Mouse (Mus musculus): ENCODE measurements around the gene Emp3.
A peak's percentile ranks its signal among the peaks of the same experiment; 100 is the strongest.
"Not testable (repeated sequence)": the region's sequence is repeated elsewhere in the genome, so short reads cannot be mapped to it uniquely, and the experiment has no call there.

The Emp3 gene

DNA sequence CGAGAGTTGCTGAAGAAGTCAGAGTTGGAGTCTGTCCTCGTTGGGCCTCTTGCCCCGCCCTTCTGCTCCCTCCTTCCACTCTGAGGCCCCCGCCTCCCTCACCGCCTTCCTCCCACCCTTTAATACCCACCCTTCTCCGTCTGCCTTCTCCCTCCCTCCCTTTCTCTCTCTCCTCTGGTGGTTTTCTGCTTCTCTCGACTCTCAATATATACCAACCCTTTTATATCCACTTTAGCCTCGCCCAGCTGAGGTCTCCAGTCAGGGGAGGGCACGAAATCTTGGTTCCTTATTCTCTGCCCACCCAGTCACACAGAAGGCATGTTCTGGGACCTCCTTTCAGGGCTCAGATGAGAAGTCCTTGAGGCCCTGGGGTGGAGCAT is at the start of gene Emp3:
TSS of gene Emp3 (minus strand) at position 163 of the 380 bp plus-strand sequence.
- peak; percentile 80 for DNase-seq

DNA sequence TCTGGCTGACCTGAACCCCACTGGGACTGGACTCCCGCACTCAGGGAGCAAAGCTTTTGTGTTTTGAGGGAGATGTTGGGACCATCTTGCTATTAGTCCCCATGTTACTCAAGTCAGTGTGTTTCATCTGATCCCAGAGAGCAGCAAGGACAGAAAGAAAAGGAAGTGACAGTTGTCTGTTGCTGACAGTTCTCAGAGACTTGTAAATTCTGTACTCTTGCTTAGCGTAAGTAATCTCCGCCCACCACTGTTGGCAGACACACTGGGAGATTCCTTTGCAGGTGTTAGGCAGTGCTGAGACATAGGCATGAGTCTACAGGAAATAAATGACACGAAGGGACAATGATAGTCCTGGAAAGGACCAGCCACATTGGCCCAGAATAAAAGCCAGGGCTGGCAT is 35.4 kb upstream of the Emp3 start:
- DNase-seq, result no peak

DNA sequence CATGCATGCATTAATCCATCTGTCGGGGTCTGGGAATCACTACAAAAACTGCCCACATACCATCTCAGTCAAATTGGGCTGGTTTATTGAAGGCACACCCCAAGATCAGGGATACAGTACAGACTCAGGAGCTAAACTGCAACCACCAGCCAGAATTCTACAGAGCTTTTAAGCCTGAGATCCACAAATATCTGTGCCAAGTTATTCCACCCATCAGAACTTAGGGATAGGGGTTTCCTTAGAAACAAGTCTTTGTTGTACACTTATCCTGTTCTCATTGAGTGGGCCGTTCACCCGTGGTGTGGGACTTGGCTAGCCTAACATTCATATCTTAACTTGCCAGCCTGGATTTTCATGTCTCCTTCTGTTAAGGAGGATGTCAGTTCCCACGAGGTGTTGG is 27.9 kb upstream of the Emp3 start:
- DNase-seq, result no peak

DNA sequence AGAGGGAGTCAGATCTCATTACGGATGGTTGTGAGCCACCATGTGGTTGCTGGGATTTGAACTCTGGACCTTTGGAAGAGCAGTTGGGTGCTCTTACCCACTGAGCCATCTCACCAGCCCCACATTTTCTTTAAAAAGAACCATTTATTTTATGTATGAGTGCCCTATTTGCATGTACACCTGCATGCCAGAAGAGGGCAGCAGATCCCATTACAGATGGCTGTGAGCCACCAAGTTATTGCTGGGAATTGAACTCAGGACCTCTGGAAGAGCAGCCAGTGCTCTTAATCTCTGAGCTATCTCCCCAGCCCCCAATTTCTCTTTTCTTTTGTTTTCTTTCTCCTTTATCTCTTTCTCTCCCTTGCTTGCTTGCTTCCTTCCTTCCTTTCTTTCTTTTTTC is 22.1 kb upstream of the Emp3 start:
- not testable (repeated sequence) for DNase-seq

DNA sequence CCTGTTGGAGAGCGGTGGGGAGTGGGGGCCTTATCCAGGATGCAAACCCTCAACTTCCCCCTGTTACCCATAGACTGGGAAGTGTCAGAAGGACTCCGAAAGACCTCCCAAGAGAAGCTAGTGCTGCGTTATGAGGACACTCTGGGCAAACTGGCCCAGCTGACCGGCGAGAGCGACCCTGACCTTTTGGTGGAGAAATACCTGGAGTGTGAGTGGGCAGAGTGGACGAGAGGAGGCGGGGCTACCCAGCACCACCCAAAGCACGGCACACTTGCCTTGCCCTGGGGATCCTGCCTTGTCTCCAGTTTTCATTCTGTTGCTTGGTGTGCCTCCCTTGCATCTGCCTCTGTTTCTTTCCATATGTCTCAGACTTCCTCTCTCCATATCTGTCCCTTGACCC is 20.8 kb upstream of the Emp3 start:
- no peak for DNase-seq

DNA sequence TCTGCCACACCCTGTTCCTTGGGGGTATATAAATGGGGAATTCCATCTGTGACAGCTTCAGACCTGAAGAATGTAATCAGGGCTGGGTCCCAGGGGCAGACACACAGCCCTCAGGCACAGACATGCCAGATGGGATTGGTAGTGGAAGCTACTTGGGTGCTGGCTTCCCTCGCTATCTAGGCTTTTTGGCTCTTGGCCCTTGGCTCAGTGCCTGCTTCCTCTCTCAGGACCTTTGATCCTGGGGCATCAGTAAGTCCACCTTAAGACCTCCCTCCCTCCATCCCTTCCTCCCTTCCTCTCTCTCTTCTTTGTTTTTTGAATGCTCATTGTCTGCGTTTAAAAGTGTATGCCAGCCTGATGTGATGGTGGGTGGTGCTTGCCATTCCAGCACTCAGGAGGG is 18.6 kb upstream of the Emp3 start:
- DNase-seq, result peak; percentile 45

DNA sequence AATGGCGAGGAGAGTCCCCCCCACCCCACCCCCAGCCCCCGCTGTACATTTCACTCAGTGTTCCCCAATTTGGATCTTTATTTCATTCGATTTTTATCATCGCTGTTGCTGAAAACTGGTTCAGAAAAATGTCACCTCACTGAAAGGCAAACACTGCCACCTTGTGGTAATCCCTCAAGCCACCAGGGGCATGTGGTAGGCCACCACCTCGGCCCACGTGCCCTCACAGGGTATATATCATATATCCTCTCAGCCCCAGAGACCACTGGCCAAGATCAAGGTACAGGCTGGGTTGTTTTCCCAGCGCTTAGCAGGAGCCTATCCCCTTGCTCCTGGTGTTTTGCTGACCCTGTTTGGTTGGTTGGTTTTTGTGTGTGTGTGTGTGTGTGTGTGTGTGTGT is 13.9 kb upstream of the Emp3 start:
- peak; percentile 82 for DNase-seq

DNA sequence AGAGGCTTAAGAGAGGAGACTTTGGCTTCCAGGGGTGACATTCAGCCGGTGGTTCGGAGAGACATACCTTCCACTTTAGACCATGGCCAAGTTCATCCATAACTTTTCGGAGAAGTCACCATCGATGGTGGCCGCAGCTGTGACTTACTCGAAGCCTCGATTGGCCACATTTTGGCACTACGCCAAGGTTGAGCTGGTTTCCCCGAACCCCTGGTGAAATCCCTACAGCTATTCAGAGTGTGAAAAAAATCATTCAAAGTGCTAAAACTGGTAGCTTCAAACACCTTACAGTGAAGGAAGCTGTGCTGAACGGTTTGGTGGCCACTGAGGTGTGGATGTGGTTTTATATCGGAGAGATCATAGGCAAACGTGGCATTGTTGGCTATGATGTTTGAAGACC is 12.6 kb upstream of the Emp3 start:
- DNase-seq, result not testable (repeated sequence)

DNA sequence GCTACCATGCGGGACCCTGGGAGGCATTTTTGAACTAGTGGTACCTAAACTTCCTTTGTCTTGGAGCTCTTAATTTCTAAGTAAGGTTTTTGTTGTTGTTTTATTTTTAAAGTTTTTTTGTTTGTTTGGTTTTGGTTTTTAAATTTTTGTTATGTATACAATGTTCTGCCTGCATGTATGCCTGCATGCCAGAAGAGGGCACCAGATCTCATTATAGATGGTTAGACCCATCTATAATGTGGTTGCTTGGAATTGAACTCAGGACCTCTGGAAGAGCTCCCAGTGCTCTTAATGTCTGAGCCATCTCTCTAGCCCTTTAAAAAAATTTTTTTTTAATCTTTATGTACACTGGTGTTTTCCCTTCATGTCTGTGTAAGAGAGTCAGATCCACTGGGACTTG is 8.5 kb upstream of the Emp3 start:
- DNase-seq, result no peak

DNA sequence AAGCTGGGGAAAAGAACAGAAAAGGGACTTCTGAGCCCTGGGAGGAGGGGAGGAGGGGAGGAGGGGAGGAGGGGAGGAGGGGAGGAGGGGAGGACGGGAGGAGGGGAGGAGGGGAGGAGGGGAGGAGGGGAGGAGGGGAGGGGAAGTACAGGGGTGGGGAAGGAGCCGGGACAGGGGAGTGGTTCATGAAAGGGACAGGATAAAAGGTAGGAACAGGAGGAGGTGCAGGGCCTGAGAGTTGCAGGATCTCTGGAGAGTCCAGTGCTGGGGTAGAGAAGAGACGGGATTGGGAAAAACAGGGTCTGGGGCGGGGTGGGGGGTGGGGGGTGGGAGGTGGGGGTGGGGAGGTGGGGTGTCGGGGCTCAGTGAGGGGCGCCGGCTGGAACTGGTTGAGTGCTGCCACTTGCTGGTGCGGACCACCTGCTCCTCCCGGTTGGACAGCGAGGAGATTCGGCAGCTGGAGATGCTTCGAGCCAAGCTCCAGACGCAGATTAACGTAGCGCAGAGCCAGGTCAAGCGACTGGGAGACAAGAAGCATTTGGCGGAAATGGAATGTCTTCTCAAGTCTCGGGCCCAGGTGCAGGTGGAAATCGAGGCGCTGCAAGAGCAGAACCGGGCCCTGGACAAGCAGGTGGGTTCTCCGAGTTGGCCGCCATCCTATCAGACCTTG is 7.6 kb upstream of the Emp3 start:
- DNase-seq, result peak; percentile 24

DNA sequence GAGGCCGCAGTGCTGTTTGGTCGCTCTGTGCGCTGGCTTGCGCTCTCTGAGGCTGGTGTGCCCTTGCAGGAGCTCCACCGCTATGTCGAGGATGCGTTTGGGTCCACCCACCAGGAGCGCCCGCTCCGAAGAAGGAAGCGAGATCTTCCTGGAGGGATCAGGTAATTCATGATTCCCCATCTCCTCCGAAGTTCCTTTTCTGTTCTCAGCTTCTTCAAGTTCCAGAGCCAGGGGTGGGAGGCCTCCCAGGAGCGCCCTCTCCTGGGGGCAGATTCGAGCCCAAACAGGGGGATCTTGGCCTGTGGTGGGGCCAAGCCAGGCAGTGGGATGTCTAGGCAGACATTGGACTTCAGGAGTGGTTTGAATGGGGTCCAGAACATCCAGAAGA is 3.2 kb upstream of the Emp3 start:
- peak; percentile 69 for DNase-seq

DNA sequence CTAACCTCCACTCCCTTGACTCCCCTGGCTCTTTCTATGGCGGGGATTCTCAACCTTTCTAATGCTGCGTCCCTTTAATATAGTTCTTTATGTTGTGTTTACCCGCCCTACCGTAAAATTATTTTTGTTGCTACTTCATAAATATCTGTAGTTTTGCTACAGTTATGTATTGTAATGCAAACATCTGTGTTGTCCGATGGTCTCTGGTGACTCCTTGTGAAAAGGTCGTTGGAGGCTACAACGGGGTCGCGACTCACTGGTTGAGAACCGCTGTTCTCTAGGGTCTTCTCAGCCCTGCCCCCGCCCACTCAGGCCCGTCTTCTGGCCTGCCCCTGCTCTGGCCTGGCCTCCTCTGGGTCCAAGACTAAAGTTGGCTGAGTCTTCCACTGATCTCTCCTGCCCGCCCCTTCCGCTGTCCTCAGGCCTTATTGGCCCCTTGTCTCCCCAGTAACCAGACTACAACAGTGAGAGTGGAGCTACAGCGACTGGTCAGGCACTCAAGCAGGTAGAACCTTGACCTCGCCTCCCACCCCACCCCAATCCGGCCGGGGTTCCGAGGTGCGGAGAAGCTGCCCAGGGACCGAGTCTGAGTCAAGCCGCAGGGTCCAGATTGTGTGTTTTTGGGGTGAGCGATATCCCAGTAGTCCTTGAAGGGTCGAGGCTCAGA is 2.7 kb upstream of the Emp3 start, which contains the start of gene Ccdc114:
TSS of gene Ccdc114 (plus strand) at position 311 of the 667 bp plus-strand sequence.
- peak; percentile 88 for DNase-seq

DNA sequence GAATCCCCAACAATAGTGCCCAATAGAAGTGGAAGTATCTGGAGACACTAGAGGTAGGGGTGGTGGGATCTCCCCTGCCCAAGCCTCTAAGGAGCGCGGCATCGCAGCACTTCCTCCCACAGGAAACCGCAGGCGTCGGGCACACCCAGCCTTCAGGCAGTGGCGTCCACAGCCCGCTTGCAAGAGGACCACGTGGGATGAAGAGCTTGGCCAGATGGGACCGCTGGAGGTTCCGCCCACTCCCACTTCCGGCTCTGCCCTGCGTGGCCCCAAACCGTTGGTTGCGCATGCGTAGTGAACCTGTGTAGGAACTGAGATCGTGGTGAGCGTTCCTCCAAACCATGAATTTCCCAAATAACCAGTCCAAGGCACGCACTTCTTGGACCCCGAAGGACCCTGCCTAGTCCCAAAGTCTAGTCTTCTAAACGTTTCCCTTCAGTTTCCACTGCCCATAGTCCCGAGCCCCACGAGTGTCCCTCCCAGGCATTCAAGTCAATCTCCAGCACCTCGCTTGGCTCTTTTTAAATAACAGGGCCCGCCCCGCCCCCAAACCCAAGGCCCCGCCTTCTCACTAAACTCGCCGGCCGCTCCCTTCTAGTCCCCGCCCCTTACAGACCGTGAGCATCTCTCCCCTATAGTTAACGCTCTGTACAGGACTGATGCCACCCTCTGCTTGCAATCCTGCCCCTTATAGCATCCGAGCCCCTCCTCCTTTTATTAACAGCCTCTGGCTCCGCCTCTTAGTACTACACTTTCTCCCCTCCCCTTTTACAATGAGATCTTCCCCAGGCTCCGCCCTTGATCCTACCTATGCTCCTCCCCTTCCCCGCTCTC is 1.9 kb upstream of the Emp3 start:
- peak; percentile 97 for DNase-seq

DNA sequence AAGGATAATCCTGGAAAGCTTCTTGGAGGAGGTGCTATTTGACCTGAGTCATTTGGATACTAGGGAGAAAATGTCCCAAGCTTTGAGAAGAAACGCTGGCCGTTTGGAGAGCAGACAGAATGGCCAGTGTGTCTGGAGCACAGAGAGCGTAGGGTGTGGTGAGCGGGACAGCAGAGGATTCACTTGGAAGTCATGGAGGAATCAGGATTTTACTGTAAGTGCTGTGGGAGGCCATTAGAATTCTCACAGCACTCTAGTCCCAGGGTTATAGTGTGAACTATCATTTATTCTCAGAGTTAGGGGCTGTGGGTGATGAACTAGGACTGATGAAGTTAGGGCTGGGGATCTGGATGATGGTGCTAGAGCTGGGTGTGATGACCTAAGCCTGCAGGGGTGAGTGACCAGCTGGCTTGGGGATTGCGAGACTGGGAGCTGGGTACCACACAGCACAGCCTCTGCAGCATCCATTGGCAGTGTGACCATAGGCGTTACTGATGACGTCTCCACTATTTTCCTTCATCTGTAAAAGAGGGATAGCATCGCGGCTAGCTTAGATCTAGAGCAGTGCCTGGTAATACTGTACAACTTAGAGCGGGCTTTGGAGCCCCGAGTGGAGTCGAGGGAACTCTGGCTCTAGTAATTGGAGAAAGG is 871 bp upstream of the Emp3 start:
- no peak for DNase-seq

DNA sequence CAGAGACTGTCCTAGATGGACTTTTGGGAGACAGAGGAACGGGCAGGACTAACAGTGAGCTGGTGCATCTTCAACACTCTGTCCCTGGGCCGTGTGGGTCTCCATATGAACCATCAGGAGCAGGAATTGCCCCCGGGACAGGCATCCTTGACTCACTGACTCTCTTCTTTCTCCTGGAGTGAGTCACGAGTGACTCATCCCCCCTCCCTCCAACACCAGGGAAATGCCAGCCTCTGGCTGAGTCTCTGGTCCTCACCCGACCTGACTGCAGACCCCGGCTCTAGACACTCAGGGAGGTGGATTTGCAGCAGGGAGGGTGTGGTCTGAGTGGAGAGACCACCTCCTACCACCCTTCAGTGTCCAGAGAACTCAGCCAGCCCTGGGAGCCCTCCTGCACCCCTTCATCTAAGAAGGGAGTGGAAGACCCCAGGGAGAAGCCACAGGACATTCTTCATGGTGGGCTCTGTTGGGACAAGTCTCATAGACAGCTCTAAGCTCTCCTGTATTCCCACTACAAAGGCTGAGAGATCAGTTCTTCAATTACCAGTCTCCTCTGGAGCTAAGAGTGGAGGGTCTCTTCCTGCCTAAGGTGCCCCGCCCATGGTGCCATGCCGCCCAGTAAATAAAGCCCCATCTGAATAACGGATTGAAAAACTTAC is 492 bp downstream of the Emp3 start:
- DNase-seq, result peak; percentile 43

DNA sequence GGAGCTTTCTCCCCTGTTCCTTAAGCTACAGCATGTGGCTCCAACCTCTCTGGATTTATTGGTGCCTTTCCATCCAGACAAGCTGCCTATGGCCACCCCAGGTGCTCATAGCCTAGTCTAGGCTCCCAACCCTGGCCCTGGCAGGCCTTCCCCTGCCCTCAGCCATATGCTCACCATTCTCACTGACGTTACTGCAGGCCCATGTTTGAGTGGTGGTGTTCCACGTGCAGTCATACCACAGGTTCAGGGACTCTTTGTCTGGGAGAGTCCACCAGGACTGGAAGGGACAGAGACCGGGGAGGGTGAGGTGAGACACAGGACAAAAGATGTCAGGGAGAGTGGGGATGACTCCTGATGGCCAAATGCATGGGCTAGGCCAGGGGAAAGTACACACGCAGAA is 1.4 kb downstream of the Emp3 start:
- no peak for DNase-seq

DNA sequence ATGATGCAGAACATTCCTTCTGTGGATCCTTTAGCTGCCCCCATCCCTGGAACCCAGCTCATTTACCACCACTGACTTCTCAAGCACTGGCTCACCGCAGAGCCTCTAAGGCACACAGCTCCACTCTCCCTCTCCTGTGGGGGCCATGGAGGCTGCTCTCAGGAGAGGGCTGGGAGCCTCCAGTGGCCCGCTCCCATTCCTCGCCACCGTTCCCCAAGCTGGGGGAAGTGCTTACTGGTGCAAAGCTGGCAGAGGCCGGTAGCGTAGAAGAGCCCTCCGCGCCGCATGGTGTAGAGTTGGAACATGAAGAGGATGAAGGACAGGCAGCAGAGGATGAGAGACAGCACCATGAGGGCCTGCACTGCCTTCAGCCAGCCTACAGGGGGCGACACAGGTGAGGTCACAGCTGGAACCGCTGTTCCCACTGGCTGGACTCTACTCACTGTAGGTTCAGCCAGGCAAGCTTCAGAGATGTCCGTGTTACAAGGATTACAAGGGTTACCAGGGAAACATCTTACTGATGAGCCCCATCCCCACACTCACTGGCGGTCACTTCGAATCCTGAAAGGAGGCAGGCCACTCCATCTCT is 2.0 kb downstream of the Emp3 start:
- peak; percentile 36 for DNase-seq

DNA sequence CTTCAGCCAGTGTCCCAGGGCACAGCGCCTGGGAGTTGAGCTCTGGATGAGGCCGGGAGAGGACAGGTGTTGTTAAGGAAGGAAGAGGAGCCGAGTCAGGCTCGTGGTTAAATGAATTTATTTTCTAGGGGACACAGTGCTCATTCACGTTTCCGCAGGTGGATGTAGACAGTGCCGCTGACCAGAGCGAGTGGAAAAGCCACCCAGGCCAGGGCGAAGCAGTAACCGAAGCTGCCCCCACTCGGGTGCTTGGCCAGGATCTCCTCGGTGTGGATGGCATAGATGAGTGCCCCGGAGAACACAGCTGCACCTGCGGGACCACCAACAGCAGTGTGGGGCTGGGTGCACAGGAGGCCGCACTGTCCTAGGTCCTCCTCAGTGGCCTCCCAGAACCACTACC is 3.3 kb downstream of the Emp3 start:
- DNase-seq, result no peak

DNA sequence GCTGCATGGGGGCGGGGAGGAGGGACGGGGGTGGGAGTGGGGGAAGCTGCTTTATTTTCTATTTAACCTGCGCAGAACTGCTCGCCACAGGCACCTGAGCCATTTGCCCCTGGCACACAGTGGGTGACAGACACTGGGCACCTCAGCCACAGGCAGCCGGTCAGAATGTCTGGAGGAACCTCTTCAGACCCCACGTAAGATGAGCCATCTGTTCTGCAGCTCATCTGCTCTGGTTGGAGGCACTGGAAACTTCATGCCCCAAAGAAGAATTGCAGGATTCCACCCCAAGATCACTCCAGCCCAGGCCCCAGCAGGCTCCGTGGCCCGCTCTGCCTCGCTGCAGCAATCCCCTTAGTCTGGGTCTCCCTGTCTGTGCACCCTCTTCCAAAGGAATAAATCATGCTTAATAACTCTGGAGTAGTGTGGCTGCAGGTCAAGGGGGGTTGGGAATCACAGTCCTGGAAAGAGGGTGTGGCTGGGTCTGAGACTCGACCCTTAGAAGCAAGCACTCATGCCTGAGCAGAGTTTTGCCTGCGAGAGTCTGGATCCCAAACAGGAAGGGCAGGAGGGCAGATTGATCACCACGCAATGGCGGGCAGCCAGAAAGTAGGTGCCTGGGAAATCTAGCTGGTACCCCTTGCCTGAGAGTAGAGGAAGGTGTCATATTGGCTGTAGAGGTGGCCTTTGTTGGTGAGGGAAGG is 4.0 kb downstream of the Emp3 start:
- DNase-seq, result peak; percentile 63

DNA sequence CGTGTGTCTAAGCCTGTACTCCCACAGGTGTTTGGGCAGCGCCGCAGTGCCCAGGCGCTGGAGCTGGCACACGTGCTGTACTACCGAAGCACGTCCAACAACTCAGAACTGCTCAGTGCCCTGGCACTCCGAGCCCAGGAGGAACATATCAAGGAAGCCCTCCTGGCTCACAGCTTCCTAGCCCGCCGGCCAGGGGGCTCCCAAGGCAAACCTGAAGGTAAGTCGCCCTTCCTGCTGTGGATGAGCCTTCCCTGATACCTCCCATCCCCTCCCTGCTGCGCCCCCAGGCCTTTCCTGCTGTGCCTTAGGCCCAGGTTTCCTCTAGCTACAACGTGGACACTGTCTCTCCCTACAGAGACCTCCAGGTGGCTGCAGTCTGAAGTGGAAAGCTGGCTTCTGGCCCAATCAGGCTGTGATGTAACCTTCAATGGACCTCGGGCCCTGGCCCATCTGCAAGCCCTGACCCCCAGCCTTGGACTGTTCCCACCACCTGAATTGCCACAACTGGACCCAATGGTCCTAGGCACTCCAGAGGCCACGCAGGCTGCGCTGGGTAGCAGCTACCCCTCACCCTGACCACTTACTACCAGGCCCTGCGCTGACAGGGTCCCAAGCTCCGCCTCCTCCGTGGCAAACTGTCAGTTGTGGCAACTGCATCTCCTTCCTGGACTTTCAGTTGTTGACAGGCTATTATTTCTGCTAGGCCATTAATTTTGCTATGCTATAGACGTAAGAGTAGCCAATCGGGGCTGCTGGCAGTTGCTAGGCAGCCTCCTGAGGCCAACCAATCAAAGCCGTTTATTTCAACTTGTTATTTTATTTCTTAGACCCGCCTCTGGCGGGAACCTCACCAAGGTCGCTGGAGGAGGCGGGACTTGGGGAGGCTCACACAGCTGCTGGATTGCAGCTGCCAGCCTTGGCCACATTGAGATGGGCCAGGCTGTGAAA is 4.9 kb downstream of the Emp3 start:
- DNase-seq, result peak; percentile 89

DNA sequence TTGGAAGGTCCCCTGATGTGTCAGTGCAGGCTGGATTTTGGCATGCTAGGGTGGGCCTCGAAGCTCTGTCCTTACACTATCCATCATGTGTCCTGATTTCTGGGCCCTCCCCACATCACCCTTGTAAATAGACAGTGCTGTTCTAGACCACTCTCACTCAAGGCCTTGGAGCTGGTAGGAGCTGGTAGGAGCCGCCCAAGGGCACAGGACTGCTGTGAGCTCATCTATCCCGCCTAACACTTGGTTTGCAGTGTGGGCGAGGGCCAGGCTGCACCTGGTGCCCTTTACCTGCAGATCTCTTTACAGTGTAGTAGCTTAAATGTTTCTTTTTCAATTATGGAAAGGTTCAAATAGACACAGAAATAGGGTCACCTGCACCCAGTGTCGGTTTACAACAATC is 6.2 kb downstream of the Emp3 start:
- DNase-seq, result no peak
